Mouse (Mus musculus): ENCODE results near the gene Copg1. TPM values are rescaled to one million over a fixed set of nuclear protein-coding genes. Genes with fewer than 3 reads are reported as not detected.
"Not testable (repeated sequence)": the region's sequence is repeated elsewhere in the genome, so short reads cannot be mapped to it uniquely, and the experiment has no call there.

Copg1 gene
- polyA plus RNA-seq, 1 experiment from 2014 or later, result 171 TPM

GRCm38 (mm10) chr6:87915939-87916338 lies 28.3 kb downstream of the Copg1 start:
- no peak overlapping the region for H3K27ac ChIP-seq (ENCODE audit: low read length)
- H3K4me1 ChIP-seq (ENCODE audit: control insufficient read depth, insufficient read depth, low read length), result peaks cover 16% of the 10 kb centered on the region
- H3K9ac ChIP-seq (ENCODE audit: low read length), result no peak overlapping the region
- H3K4me3 ChIP-seq (replicated peaks; ENCODE audit: low read length), result no peak overlapping the region
- no peaks in the 10 kb centered on the region for H3K27me3 ChIP-seq (ENCODE audit: control insufficient read depth, insufficient read depth, low read length)
- peaks cover 14% of the 10 kb centered on the region for H3K36me3 ChIP-seq (ENCODE audit: control insufficient read depth, insufficient read depth, low read length)
- no peak for ATAC-seq (ENCODE audit: insufficient read depth, low FRiP score)
- no peaks in the 10 kb centered on the region for H3K9me3 ChIP-seq (replicated peaks; ENCODE audit: control insufficient read depth, low read length)
- H3K4me2 ChIP-seq (ENCODE audit: low read depth, low read length), result no peak overlapping the region
- WGBS, result 55% methylated on average over 5 of the region's 5 CpGs

GRCm38 (mm10) chr6:87921201-87921600 lies 33.6 kb downstream of the Copg1 start:
- H3K9me3 ChIP-seq (replicated peaks; ENCODE audit: control insufficient read depth, low read length), result no peaks in the 10 kb centered on the region
- H3K27ac ChIP-seq (ENCODE audit: low read length), result no peak overlapping the region
- WGBS, result 92% methylated on average over 4 of the region's 4 CpGs
- peaks cover 20% of the 10 kb centered on the region for H3K36me3 ChIP-seq (ENCODE audit: control insufficient read depth, insufficient read depth, low read length)
- H3K4me1 ChIP-seq (ENCODE audit: control insufficient read depth, insufficient read depth, low read length), result 0 out of 2 replicates have a peak, but pooled peaks cover 4% of the 10 kb centered on the region
- no peak overlapping the region for H3K9ac ChIP-seq (ENCODE audit: low read length)
- H3K4me3 ChIP-seq (replicated peaks; ENCODE audit: low read length), result no peak overlapping the region
- no peaks in the 10 kb centered on the region for H3K27me3 ChIP-seq (ENCODE audit: control insufficient read depth, insufficient read depth, low read length)
- no peak for ATAC-seq (ENCODE audit: insufficient read depth, low FRiP score)
- H3K4me2 ChIP-seq (ENCODE audit: low read depth, low read length), result no peak overlapping the region

- Histone ChIP-seq H3K9ac (ENCODE audit: low read length) (no peak overlapping the region), H3K27ac (ENCODE audit: low read length) (no peak overlapping the region), H3K36me3 (ENCODE audit: control insufficient read depth, insufficient read depth, low read length) (peaks cover 18% of the 10 kb centered on the region; the same call in 1 of the 2 replicates), H3K9me3 (replicated peaks; ENCODE audit: control insufficient read depth, low read length) (no peaks in the 10 kb centered on the region), H3K4me1 (ENCODE audit: control insufficient read depth, insufficient read depth, low read length) (no peaks in the 10 kb centered on the region), H3K4me2 (ENCODE audit: low read depth, low read length) (no peak overlapping the region), H3K27me3 (ENCODE audit: control insufficient read depth, insufficient read depth, low read length) (no peaks in the 10 kb centered on the region), H3K4me3 (replicated peaks; ENCODE audit: low read length) (no peak overlapping the region)
- ATAC-seq (ENCODE audit: insufficient read depth, low FRiP score), result no peak
- WGBS, result 81% methylated on average over 1 of the region's 1 CpGs
Observed at GRCm38 (mm10) chr6:87923624-87924023, 36.0 kb downstream of the Copg1 start.

- Histone ChIP-seq H3K4me1 (ENCODE audit: control insufficient read depth, insufficient read depth, low read length) (no peaks in the 10 kb centered on the region), H3K4me3 (replicated peaks; ENCODE audit: low read length) (no peak overlapping the region), H3K27me3 (ENCODE audit: control insufficient read depth, insufficient read depth, low read length) (no peaks in the 10 kb centered on the region), H3K4me2 (ENCODE audit: low read depth, low read length) (no peak overlapping the region), H3K9ac (ENCODE audit: low read length) (no peak overlapping the region), H3K9me3 (replicated peaks; ENCODE audit: control insufficient read depth, low read length) (0 out of 2 replicates have a peak, but pooled peaks cover 3% of the 10 kb centered on the region), H3K27ac (ENCODE audit: low read length) (no peak overlapping the region), H3K36me3 (ENCODE audit: control insufficient read depth, insufficient read depth, low read length) (peaks cover 16% of the 10 kb centered on the region)
- WGBS, result 85% methylated on average over 5 of the region's 5 CpGs
- ATAC-seq (ENCODE audit: insufficient read depth, low FRiP score), result no peak
Observed at GRCm38 (mm10) chr6:87935037-87935436, 47.4 kb downstream of the Copg1 start.

- H3K4me1 ChIP-seq (ENCODE audit: control insufficient read depth, insufficient read depth, low read length), result no peaks in the 10 kb centered on the region
- no peak overlapping the region for H3K4me3 ChIP-seq (replicated peaks; ENCODE audit: low read length)
- WGBS, result 40% methylated on average over 19 of the region's 19 CpGs
- no peak overlapping the region for H3K9ac ChIP-seq (ENCODE audit: low read length)
- peaks cover 6% of the 10 kb centered on the region for H3K36me3 ChIP-seq (ENCODE audit: control insufficient read depth, insufficient read depth, low read length)
- no peak overlapping the region for H3K27ac ChIP-seq (ENCODE audit: low read length)
- H3K4me2 ChIP-seq (ENCODE audit: low read depth, low read length), result no peak overlapping the region
- no peaks in the 10 kb centered on the region for H3K9me3 ChIP-seq (replicated peaks; ENCODE audit: control insufficient read depth, low read length)
- H3K27me3 ChIP-seq (ENCODE audit: control insufficient read depth, insufficient read depth, low read length), result no peaks in the 10 kb centered on the region
- peak; percentile 95 for ATAC-seq (ENCODE audit: insufficient read depth, low FRiP score)
Observed at GRCm38 (mm10) chr6:87937178-87937788, 49.7 kb downstream of the Copg1 start.

- Histone ChIP-seq H3K4me3 (replicated peaks; ENCODE audit: low read length) (no peak overlapping the region), H3K9me3 (replicated peaks; ENCODE audit: control insufficient read depth, low read length) (no peaks in the 10 kb centered on the region), H3K36me3 (ENCODE audit: control insufficient read depth, insufficient read depth, low read length) (peaks cover 6% of the 10 kb centered on the region), H3K4me2 (ENCODE audit: low read depth, low read length) (no peak overlapping the region), H3K4me1 (ENCODE audit: control insufficient read depth, insufficient read depth, low read length) (no peaks in the 10 kb centered on the region), H3K9ac (ENCODE audit: low read length) (no peak overlapping the region), H3K27me3 (ENCODE audit: control insufficient read depth, insufficient read depth, low read length) (no peaks in the 10 kb centered on the region), H3K27ac (ENCODE audit: low read length) (no peak overlapping the region)
- WGBS, result 91% methylated on average over 3 of the region's 3 CpGs
- no peak for ATAC-seq (ENCODE audit: insufficient read depth, low FRiP score)
Observed at GRCm38 (mm10) chr6:87938941-87939340, 51.3 kb downstream of the Copg1 start.

- H3K27me3 ChIP-seq (ENCODE audit: control insufficient read depth, insufficient read depth, low read length), result no peaks in the 10 kb centered on the region
- H3K27ac ChIP-seq (ENCODE audit: low read length), result no peak overlapping the region
- H3K4me2 ChIP-seq (ENCODE audit: low read depth, low read length), result no peak overlapping the region
- no peak for ATAC-seq (ENCODE audit: insufficient read depth, low FRiP score)
- no peak overlapping the region for H3K4me3 ChIP-seq (replicated peaks; ENCODE audit: low read length)
- H3K9me3 ChIP-seq (replicated peaks; ENCODE audit: control insufficient read depth, low read length), result no peaks in the 10 kb centered on the region
- H3K4me1 ChIP-seq (ENCODE audit: control insufficient read depth, insufficient read depth, low read length), result no peaks in the 10 kb centered on the region
- no peaks in the 10 kb centered on the region for H3K36me3 ChIP-seq (ENCODE audit: control insufficient read depth, insufficient read depth, low read length)
- 78% methylated on average over 7 of the region's 7 CpGs for WGBS
- no peak overlapping the region for H3K9ac ChIP-seq (ENCODE audit: low read length)
Observed at GRCm38 (mm10) chr6:87942179-87942578, 54.6 kb downstream of the Copg1 start.

GRCm38 (mm10) chr6:87962457-87962856 lies 74.8 kb downstream of the Copg1 start:
- WGBS, result 52% methylated on average over 4 of the region's 4 CpGs
- not testable (repeated sequence) for H3K27me3 ChIP-seq (ENCODE audit: control insufficient read depth, insufficient read depth, low read length); H3K27ac ChIP-seq (ENCODE audit: low read length); H3K4me2 ChIP-seq (ENCODE audit: low read depth, low read length); H3K9me3 ChIP-seq (replicated peaks; ENCODE audit: control insufficient read depth, low read length); H3K4me1 ChIP-seq (ENCODE audit: control insufficient read depth, insufficient read depth, low read length); H3K9ac ChIP-seq (ENCODE audit: low read length); H3K36me3 ChIP-seq (ENCODE audit: control insufficient read depth, insufficient read depth, low read length); H3K4me3 ChIP-seq (replicated peaks; ENCODE audit: low read length); ATAC-seq (ENCODE audit: insufficient read depth, low FRiP score)
